ENCODE assay signal across 8 mouse cellular contexts in genomic region chr14:54583681-54584338, GRCm38 (mm10). TPM values are rescaled to one million over a fixed set of nuclear protein-coding genes. Genes with fewer than 3 reads are reported as not detected.
DNase-seq lines count a peak whose midpoint lies in the region; ATAC-seq and TF ChIP-seq lines count a peak whose summit lies in the region.

No protein-coding gene starts in this region.

- no peak overlapping the region for H3K4me3 ChIP-seq in forebrain, embryonic 12.5 days (replicated peaks)
- no peak overlapping the region for H3K4me3 ChIP-seq in intestine, postnatal 0 days (ENCODE audit: low read depth, low read length)
- H3K4me3 ChIP-seq in small intestine, adult 2 months (ENCODE audit: low read depth, low read length) = no peak overlapping the region

- no peak overlapping the region for H3K9ac ChIP-seq in forebrain, embryonic 12.5 days
- no peak overlapping the region for H3K9ac ChIP-seq in intestine, postnatal 0 days (ENCODE audit: low read depth, low read length)

- TF ChIP-seq CTCF in intestine, postnatal 0 days (IDR thresholded peaks at IDR 0.05; ENCODE audit: low read depth) = peak; percentile 84
- TF ChIP-seq CTCF in small intestine, adult 2 months (IDR thresholded peaks at IDR 0.05; ENCODE audit: extremely low read depth, insufficient read length, insufficient replicate concordance, low read depth, low read length) = peak; percentile 66; the same call in 1 of the 2 replicates

- no peak overlapping the region for H3K4me2 ChIP-seq in forebrain, embryonic 12.5 days
- no peak overlapping the region for H3K4me2 ChIP-seq in intestine, postnatal 0 days (replicated peaks; ENCODE audit: low read depth)

- 46% methylated on average over 7 of the region's 7 CpGs for WGBS in forebrain, embryonic 12.5 days
- WGBS in intestine, postnatal 0 days = 28% methylated on average over 7 of the region's 7 CpGs
- WGBS in small intestine, adult 2 months = 54% methylated on average over 7 of the region's 7 CpGs

- H3K27me3 ChIP-seq in forebrain, embryonic 12.5 days = no peaks in the 10 kb centered on the region
- no peaks in the 10 kb centered on the region for H3K27me3 ChIP-seq in intestine, postnatal 0 days (replicated peaks; ENCODE audit: control insufficient read depth, insufficient read depth, low read length)
- H3K27me3 ChIP-seq in small intestine, adult 2 months (ENCODE audit: control insufficient read depth, insufficient read depth, low read length) = no peaks in the 10 kb centered on the region

- H3K9me3 ChIP-seq in forebrain, embryonic 12.5 days = no peaks in the 10 kb centered on the region
- no peaks in the 10 kb centered on the region for H3K9me3 ChIP-seq in intestine, postnatal 0 days (ENCODE audit: control insufficient read depth)

- peaks cover 21% of the 10 kb centered on the region; the same call in 1 of the 2 replicates for H3K36me3 ChIP-seq in forebrain, embryonic 12.5 days (replicated peaks)
- peaks cover 3% of the 10 kb centered on the region; the same call in 1 of the 2 replicates for H3K36me3 ChIP-seq in intestine, postnatal 0 days (ENCODE audit: control insufficient read depth, insufficient read depth)
- H3K36me3 ChIP-seq in small intestine, adult 2 months (ENCODE audit: control insufficient read depth, insufficient read depth, low read length) = no peaks in the 10 kb centered on the region

- peak; percentile 63; the same call in 1 of the 2 replicates for ATAC-seq in forebrain, embryonic 12.5 days (ENCODE audit: low FRiP score)
- peak; percentile 17; the same call in 1 of the 2 replicates for ATAC-seq in intestine, postnatal 0 days

- peak; percentile 64 to 88 for DNase-seq in adrenal gland, adult (ENCODE audit: inconsistent age in 2 of 2, low spot score in 1 of 2)
- DNase-seq in adrenal gland, postnatal 4 days (ENCODE audit: low spot score in 2 of 2) = no peak
- peak; percentile 67 for DNase-seq in urinary bladder, postnatal 14 days (ENCODE audit: low spot score)
- no peak for DNase-seq in urinary bladder, postnatal 10 days (ENCODE audit: low spot score)
- DNase-seq in lung, postnatal 10 days = peak; percentile 88

- H3K27ac ChIP-seq in forebrain, embryonic 12.5 days = no peak overlapping the region
- H3K27ac ChIP-seq in intestine, postnatal 0 days (ENCODE audit: low read depth, low read length) = peak overlapping the region; percentile 41; the same call in 1 of the 2 replicates
- H3K27ac ChIP-seq in small intestine, adult 2 months (ENCODE audit: insufficient read depth, low read depth, low read length) = no peak overlapping the region

- H3K4me1 ChIP-seq in forebrain, embryonic 12.5 days = no peaks in the 10 kb centered on the region
- H3K4me1 ChIP-seq in intestine, postnatal 0 days (replicated peaks; ENCODE audit: control insufficient read depth, insufficient read depth, low read length) = no peaks in the 10 kb centered on the region
- H3K4me1 ChIP-seq in small intestine, adult 2 months (ENCODE audit: control insufficient read depth, insufficient read depth, insufficient read length, low read length) = peaks cover 3% of the 10 kb centered on the region; the same call in 1 of the 2 replicates

- TF ChIP-seq POLR2A in small intestine, adult 2 months (IDR thresholded peaks at IDR 0.05; ENCODE audit: low read depth, low read length) = no peak

RNA-seq across cellular contexts. Expression of gene Ajuba, which starts 6.5 kb away (rescaled TPM):
- 10 to 100 TPM; 27.3 to 27.5 TPM for total RNA-seq in adrenal gland, postnatal 4 days (2021)
- polyA plus RNA-seq in forebrain, embryonic 12.5 days (2016; fragmentation: Nextera tagmentation; extraction: Ambion mirVana) = 37.5 and 47.3 TPM in 2 replicates
- polyA plus RNA-seq in intestine, postnatal 0 days (2015; fragmentation: Nextera tagmentation; extraction: Ambion mirVana) = 13.1 and 15.1 TPM in 2 replicates
- 2.6 and 3.0 TPM in 2 replicates for polyA plus RNA-seq in small intestine, adult 2 months (2012; rRNA removed)

RNA-seq across cellular contexts. Expression of gene 4931414P19Rik, which starts 22.0 kb away (rescaled TPM):
- total RNA-seq in adrenal gland, postnatal 4 days (2021) = 1 to 10 TPM; 6.4 to 7.8 TPM
- 9.0 and 9.2 TPM in 2 replicates for polyA plus RNA-seq in forebrain, embryonic 12.5 days (2016; fragmentation: Nextera tagmentation; extraction: Ambion mirVana)
- polyA plus RNA-seq in intestine, postnatal 0 days (2015; fragmentation: Nextera tagmentation; extraction: Ambion mirVana) = 2.9 and 3.1 TPM in 2 replicates
- polyA plus RNA-seq in small intestine, adult 2 months (2012; rRNA removed) = 2.3 and 5.6 TPM in 2 replicates

RNA-seq across cellular contexts. Expression of gene Haus4, which starts 29.4 kb away (rescaled TPM):
- 10 to 100 TPM; 45.6 to 52.5 TPM for total RNA-seq in adrenal gland, postnatal 4 days (2021)
- polyA plus RNA-seq in forebrain, embryonic 12.5 days (2016; fragmentation: Nextera tagmentation; extraction: Ambion mirVana) = 43.5 and 47.5 TPM in 2 replicates
- polyA plus RNA-seq in intestine, postnatal 0 days (2015; fragmentation: Nextera tagmentation; extraction: Ambion mirVana) = 28.2 and 29.4 TPM in 2 replicates
- 4.7 and 11.8 TPM in 2 replicates for polyA plus RNA-seq in small intestine, adult 2 months (2012; rRNA removed)

RNA-seq across cellular contexts. Expression of gene Psmb5, which starts 34.0 kb away (rescaled TPM):
- total RNA-seq in adrenal gland, postnatal 4 days (2021) = 100 to 1,000 TPM; 219 to 220 TPM
- polyA plus RNA-seq in forebrain, embryonic 12.5 days (2016; fragmentation: Nextera tagmentation; extraction: Ambion mirVana) = 395 and 399 TPM in 2 replicates
- polyA plus RNA-seq in intestine, postnatal 0 days (2015; fragmentation: Nextera tagmentation; extraction: Ambion mirVana) = 246 and 274 TPM in 2 replicates
- 122 and 160 TPM in 2 replicates for polyA plus RNA-seq in small intestine, adult 2 months (2012; rRNA removed)

RNA-seq across cellular contexts. Expression of gene Psmb11, which starts 37.4 kb away (rescaled TPM):
- not detected for total RNA-seq in adrenal gland, postnatal 4 days (2021)
- polyA plus RNA-seq in forebrain, embryonic 12.5 days (2016; fragmentation: Nextera tagmentation; extraction: Ambion mirVana) = 0.04 TPM in 1 of 2 replicates, not detected in the other
- polyA plus RNA-seq in intestine, postnatal 0 days (2015; fragmentation: Nextera tagmentation; extraction: Ambion mirVana) = not detected in 2 replicates
- polyA plus RNA-seq in small intestine, adult 2 months (2012; rRNA removed) = not detected in 2 replicates

Comparison
In these comparisons a context has a peak if more than half of its experiments do, and no peak if none do; other contexts are left out.
1. DNase-seq: peak in adrenal gland, adult (2 of 2), urinary bladder, postnatal 14 days (single experiment) and lung, postnatal 10 days (single experiment); none in adrenal gland, postnatal 4 days (0 of 2) and urinary bladder, postnatal 10 days (single experiment).